Comparison of ENCODE assay signal across 29 mouse cellular contexts in the genomic region with DNA sequence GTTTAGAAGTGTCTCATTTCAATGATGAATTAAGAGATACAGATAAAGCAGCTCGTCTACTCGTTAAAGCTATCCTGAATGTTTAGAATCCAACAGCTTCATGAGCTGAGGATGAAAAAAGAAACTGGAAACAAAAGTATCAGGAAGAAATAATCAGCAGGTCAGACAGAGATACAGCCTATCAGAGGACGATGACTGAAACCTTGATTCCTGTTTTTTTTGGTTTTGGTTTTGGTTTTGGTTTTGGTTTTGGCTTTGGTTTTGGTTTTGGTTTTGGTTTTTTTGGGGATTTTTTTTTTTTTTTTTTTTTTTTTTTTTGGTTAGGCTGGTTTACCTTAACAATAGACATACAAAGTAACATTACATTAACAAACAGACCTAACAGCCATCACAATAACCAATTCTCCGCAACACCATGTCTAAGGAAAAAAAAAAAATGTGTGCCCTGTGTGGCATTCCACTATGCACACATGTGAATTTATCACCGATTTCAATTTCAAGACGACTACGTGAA.
"Had no signal": no experiment of that assay in that cellular context is flagged by ENCODE, and none has a peak within 500 bp of the region (broad histone marks: within the 10 kb centered on the region; RNA-seq: fewer than 3 reads in every experiment).

No protein-coding gene starts in this region.

- H3K4me2 ChIP-seq: limb, embryonic 12.5 days; limb, embryonic 13.5 days; limb, embryonic 15.5 days; liver, embryonic 11.5 days; liver, embryonic 12.5 days; liver, embryonic 13.5 days; liver, embryonic 15.5 days; lung, embryonic 14.5 days; lung, embryonic 15.5 days; midbrain, embryonic 11.5 days; midbrain, embryonic 12.5 days; midbrain, embryonic 13.5 days; midbrain, embryonic 15.5 days; neural tube, embryonic 12.5 days had no signal

- DNase-seq: left cerebral cortex, postnatal 4 days; liver; liver, embryonic 13.5 days; liver, postnatal 0 days; lung, adult 18-20 months; lung, adult 2 months; lung, postnatal 10 days; lung, postnatal 14 days; lung, postnatal 36 days; lung, postnatal 4 days had no signal

- H3K4me3 ChIP-seq: limb, embryonic 10.5 days; limb, embryonic 12.5 days; limb, embryonic 13.5 days; limb, embryonic 15.5 days; liver, embryonic 12.5 days; liver, embryonic 13.5 days; liver, embryonic 15.5 days; lung, embryonic 15.5 days; megakaryocyte, embryonic 14.5 days; midbrain, embryonic 10.5 days; midbrain, embryonic 12.5 days; midbrain, embryonic 13.5 days; midbrain, embryonic 15.5 days; myocyte; neural tube, embryonic 12.5 days had no signal

- H3K27ac ChIP-seq: limb, embryonic 10.5 days; limb, embryonic 12.5 days; limb, embryonic 13.5 days; limb, embryonic 15.5 days; liver, embryonic 12.5 days; liver, embryonic 13.5 days; liver, embryonic 14.5 days; liver, embryonic 15.5 days; lung, embryonic 15.5 days; macrophage; midbrain, embryonic 10.5 days; midbrain, embryonic 12.5 days; midbrain, embryonic 13.5 days; midbrain, embryonic 15.5 days; neural tube, embryonic 12.5 days had no signal

- H3K4me1 ChIP-seq: limb, embryonic 10.5 days; limb, embryonic 12.5 days; limb, embryonic 13.5 days; limb, embryonic 15.5 days; liver, embryonic 12.5 days; liver, embryonic 13.5 days; liver, embryonic 15.5 days; lung, embryonic 15.5 days; megakaryocyte, embryonic 14.5 days; midbrain, embryonic 10.5 days; midbrain, embryonic 12.5 days; midbrain, embryonic 13.5 days; midbrain, embryonic 15.5 days; neural tube, embryonic 12.5 days had no signal

- H3K27me3 ChIP-seq: limb, embryonic 12.5 days; limb, embryonic 13.5 days; limb, embryonic 15.5 days; liver, embryonic 12.5 days; liver, embryonic 13.5 days; liver, embryonic 15.5 days; lung, embryonic 15.5 days; megakaryocyte, embryonic 14.5 days; midbrain, embryonic 12.5 days; midbrain, embryonic 13.5 days; midbrain, embryonic 15.5 days; neural tube, embryonic 12.5 days had no signal

- H3K36me3 ChIP-seq: limb, embryonic 10.5 days; limb, embryonic 12.5 days; limb, embryonic 13.5 days; limb, embryonic 15.5 days; liver, embryonic 12.5 days; liver, embryonic 13.5 days; liver, embryonic 15.5 days; lung, embryonic 15.5 days; midbrain, embryonic 10.5 days; midbrain, embryonic 12.5 days; midbrain, embryonic 13.5 days; midbrain, embryonic 15.5 days; neural tube, embryonic 12.5 days had no signal

- H3K9me3 ChIP-seq: limb, embryonic 10.5 days; limb, embryonic 12.5 days; limb, embryonic 13.5 days; limb, embryonic 15.5 days; liver, embryonic 12.5 days; liver, embryonic 13.5 days; liver, embryonic 15.5 days; lung, embryonic 15.5 days; megakaryocyte, embryonic 14.5 days; midbrain, embryonic 10.5 days; midbrain, embryonic 12.5 days; midbrain, embryonic 13.5 days; midbrain, embryonic 15.5 days; neural tube, embryonic 12.5 days had no signal

- H3K9ac ChIP-seq: limb, embryonic 12.5 days; limb, embryonic 13.5 days; limb, embryonic 15.5 days; liver, embryonic 12.5 days; liver, embryonic 13.5 days; liver, embryonic 14.5 days; liver, embryonic 15.5 days; liver, postnatal 0 days; lung, embryonic 14.5 days; lung, embryonic 15.5 days; midbrain, embryonic 12.5 days; midbrain, embryonic 13.5 days; midbrain, embryonic 15.5 days; neural tube, embryonic 12.5 days had no signal
